Mouse (Mus musculus) neural tube, embryonic 13.5 days (tissue): Measurements from ENCODE around the gene Gfod1. TPM values are rescaled to one million over a fixed set of nuclear protein-coding genes. Genes with fewer than 3 reads are reported as not detected.
A peak's percentile ranks its signal among the peaks of the same experiment; 100 is the strongest.

Experiments used
- ATAC-seq: fragments of 200-750 bp; cut with Nextera tagmentation; 2 replicates; pipeline ENCODE4 v1.8.0; 2017; ENCODE audit warnings: low read depth, mild to moderate bottlenecking, moderate TSS enrichment, moderate library complexity
- H3K27ac ChIP-seq: fragments of 300-500 bp; sonication (generic); replicated peaks from 2 replicates; pipeline ENCODE4 v1.5.1; 2015; ENCODE audit warnings: moderate library complexity, mild to moderate bottlenecking, inconsistent platforms
- H3K27me3 ChIP-seq: fragments of 300-500 bp; sonication (generic); 2 replicates; pipeline ENCODE4 v1.6.1; 2015; ENCODE audit warnings: mild to moderate bottlenecking, inconsistent platforms
- H3K36me3 ChIP-seq: fragments of 300-500 bp; sonication (generic); 2 replicates; pipeline ENCODE4 v1.6.1; 2015; ENCODE audit warnings: mild to moderate bottlenecking, inconsistent platforms
- H3K4me1 ChIP-seq: fragments of 300-500 bp; sonication (generic); replicated peaks from 2 replicates; pipeline ENCODE4 v1.6.1; 2015; ENCODE audit warnings: inconsistent platforms
- H3K4me2 ChIP-seq: fragments of 300-500 bp; sonication (generic); 2 replicates; pipeline ENCODE4 v1.6.1; 2015; ENCODE audit warnings: inconsistent platforms, mild to moderate bottlenecking, moderate library complexity
- H3K4me3 ChIP-seq: fragments of 300-500 bp; sonication (generic); 2 replicates; pipeline ENCODE4 v1.5.1; 2015; ENCODE audit warnings: mild to moderate bottlenecking, inconsistent platforms
- H3K9ac ChIP-seq: fragments of 300-500 bp; sonication (generic); 2 replicates; pipeline ENCODE4 v1.6.1; 2015; ENCODE audit warnings: moderate library complexity, mild to moderate bottlenecking, inconsistent platforms
- H3K9me3 ChIP-seq: fragments of 300-500 bp; sonication (generic); 2 replicates; pipeline ENCODE4 v1.6.1; 2016; ENCODE audit warnings: inconsistent platforms
- WGBS: fragments of 180-500 bp; shearing (Covaris S2); methylation state at CpG from one replicate; pipeline ENCODE4 v1.1.7; 2015; 5-methylcytosine and 5-hydroxymethylcytosine counted together
- polyA plus RNA-seq: library from polyadenylated mRNA; unstranded; fragments of >200 nt; fragmentation: Nextera tagmentation; extraction: Ambion mirVana; gene quantifications from 2 replicates; pipeline ENCODE4 v1.2.1, GENCODE M21; 2015

Gene Gfod1
- polyA plus RNA-seq, 1 experiment from 2014 or later: 2.0 TPM

DNA sequence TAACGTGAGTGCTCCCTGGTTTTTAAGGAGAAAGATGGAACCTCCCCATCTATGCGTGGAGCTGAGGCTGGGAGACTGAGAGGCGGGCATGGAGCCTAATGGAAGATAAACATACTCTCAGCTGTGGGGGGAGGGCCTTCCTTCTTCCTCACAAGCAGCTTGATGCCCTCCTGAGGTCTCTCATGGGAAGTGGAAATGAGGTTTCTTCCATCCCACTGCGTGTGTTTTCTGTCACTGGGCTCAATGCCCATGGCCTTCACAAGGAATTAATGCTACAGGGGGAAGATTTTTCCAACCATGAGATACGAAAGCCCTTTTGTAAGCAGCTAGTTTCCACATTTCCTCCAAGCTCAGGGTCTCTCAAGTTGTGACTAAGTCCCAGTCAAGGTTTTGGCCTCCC, 100.3 kb downstream of the Gfod1 start:
- no peak overlapping the region for H3K4me2 ChIP-seq

DNA sequence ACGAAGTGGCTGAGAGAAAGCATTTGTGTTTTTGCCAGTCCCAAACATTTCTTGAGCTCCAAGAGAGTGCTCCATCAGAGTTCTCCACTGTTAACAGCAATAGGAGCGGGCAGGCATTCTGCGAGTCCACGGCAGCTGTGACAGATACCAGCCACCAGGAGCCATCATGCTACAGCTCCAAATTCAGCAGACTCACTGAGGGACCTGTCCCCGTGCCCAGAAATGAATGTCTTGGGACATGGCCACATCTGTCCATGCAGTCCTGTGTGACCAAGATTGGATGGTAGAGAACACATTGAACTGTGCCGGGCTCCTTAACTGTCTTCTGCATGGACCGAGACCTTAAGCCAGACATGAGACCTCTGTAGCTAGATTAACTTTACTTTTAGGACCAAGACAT, 100.7 kb downstream of the Gfod1 start:
- H3K27ac ChIP-seq: no peak overlapping the region
- H3K27me3 ChIP-seq: no peaks in the 10 kb centered on the region
- H3K4me2 ChIP-seq: no peak overlapping the region
- H3K36me3 ChIP-seq: peaks cover 9% of the 10 kb centered on the region
- H3K9me3 ChIP-seq: no peaks in the 10 kb centered on the region
- no peak for ATAC-seq
- no peak overlapping the region for H3K4me3 ChIP-seq
- H3K9ac ChIP-seq: no peak overlapping the region
- H3K4me1 ChIP-seq: no peaks in the 10 kb centered on the region
- 79% methylated on average over 7 of the region's 7 CpGs for WGBS

More for the DNA sequence above, 100.3 kb downstream of the Gfod1 start:
- no peak for ATAC-seq
- H3K4me3 ChIP-seq: no peak overlapping the region
- H3K27ac ChIP-seq: no peak overlapping the region; the same call in 1 of the 2 replicates
- no peak overlapping the region for H3K9ac ChIP-seq
- peaks cover 9% of the 10 kb centered on the region for H3K36me3 ChIP-seq
- no peaks in the 10 kb centered on the region for H3K27me3 ChIP-seq
- WGBS: 66% methylated on average over 5 of the region's 5 CpGs
- 0 out of 2 replicates have a peak, but pooled peaks cover 1% of the 10 kb centered on the region for H3K4me1 ChIP-seq
- H3K9me3 ChIP-seq: no peaks in the 10 kb centered on the region

DNA sequence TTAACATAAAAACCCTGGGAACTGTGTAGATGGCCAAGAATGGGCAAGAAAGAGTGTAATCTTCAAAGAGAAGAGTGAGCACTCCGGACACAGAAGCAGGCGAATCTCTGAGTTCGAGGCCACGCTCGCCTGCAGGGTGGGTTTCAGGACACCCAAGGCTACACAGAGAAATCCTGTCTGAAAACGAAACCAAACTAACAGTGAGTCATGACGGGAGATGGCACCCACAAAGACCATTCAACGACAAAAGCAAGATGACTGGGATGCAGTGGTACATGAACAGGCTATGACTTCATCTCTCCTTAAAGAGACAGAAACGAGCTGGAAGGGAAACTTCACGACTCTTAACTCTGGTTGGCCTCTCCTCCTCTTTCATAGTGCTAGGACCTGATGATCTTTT, 101.6 kb downstream of the Gfod1 start:
- H3K4me2 ChIP-seq: no peak overlapping the region
- no peaks in the 10 kb centered on the region for H3K4me1 ChIP-seq
- H3K9me3 ChIP-seq: no peaks in the 10 kb centered on the region
- H3K27ac ChIP-seq: no peak overlapping the region
- 90% methylated on average over 10 of the region's 10 CpGs for WGBS
- H3K9ac ChIP-seq: no peak overlapping the region
- no peaks in the 10 kb centered on the region for H3K27me3 ChIP-seq
- ATAC-seq: no peak
- H3K36me3 ChIP-seq: peaks cover 9% of the 10 kb centered on the region
- no peak overlapping the region for H3K4me3 ChIP-seq

DNA sequence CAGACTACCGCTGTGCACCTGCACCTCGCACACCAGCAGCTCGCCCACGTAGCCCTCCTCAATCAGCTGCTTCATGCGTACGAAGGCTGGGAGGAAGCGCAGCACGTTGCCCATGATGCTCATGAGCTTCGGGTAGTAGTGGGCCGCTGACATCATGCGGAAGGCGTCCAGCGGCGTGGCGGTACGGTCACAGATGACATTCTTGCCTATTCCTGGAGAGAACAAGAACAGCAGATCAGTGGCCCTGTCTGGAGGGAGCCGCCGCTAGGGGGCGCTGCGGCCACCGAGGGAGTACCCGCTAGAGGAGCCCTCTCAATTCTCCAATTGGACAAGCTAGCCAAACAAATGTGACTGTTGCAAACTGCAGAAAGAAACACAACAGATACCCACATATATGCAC, 102.9 kb downstream of the Gfod1 start:
- Histone ChIP-seq H3K4me1 (no peaks in the 10 kb centered on the region), H3K27me3 (no peaks in the 10 kb centered on the region), H3K27ac (no peak overlapping the region), H3K4me2 (no peak overlapping the region), H3K9ac (no peak overlapping the region), H3K4me3 (no peak overlapping the region), H3K9me3 (no peaks in the 10 kb centered on the region), H3K36me3 (peaks cover 9% of the 10 kb centered on the region)
- ATAC-seq: peak; percentile 28; the same call in 1 of the 2 replicates
- 44% methylated on average over 22 of the region's 22 CpGs for WGBS

DNA sequence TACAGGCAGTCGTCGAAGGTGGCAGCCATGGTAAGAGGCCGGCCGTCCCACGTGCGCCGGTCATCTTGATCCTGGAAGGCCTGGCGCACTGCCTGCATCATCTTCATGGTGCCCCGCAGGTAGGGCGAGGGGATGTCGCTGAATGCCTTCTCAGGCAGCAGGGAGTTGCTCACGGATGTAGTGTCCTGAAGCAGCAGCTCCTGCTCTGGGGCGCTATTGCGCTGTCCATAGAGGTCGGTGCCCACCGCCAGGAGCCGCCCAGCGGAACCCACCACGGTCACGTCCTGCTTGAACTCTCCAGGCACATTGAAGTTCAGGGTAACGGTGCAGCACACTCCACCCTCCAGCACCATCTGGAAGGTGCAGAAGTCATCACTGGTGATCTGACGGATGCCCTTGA, 103.5 kb downstream of the Gfod1 start:
- H3K27me3 ChIP-seq: no peaks in the 10 kb centered on the region
- no peak overlapping the region for H3K4me3 ChIP-seq
- H3K9me3 ChIP-seq: no peaks in the 10 kb centered on the region
- H3K4me2 ChIP-seq: no peak overlapping the region
- no peak overlapping the region for H3K27ac ChIP-seq
- ATAC-seq: peak; percentile 37; the same call in 1 of the 2 replicates
- no peaks in the 10 kb centered on the region for H3K4me1 ChIP-seq
- peaks cover 9% of the 10 kb centered on the region for H3K36me3 ChIP-seq
- 67% methylated on average over 22 of the region's 22 CpGs for WGBS
- H3K9ac ChIP-seq: no peak overlapping the region

DNA sequence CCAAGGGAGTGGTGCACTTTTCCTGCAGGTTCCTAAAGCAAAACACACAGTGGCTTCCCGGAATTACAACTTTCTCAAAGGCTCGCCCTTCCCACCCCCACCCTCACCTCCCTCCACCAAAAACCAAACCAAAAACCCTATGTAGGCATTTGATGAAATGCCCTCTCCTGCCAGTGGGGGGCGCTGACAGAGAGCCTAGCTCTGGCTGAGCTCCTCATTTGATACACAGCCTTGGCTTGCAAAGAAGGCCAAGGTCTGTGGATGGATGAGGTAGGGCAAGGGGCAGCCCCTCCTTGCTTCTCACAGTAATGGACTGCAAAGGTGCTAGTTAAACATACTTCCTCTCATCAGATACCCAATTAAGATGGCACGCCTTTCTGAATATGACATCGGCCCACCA, 104.2 kb downstream of the Gfod1 start:
- Histone ChIP-seq H3K27me3 (no peaks in the 10 kb centered on the region), H3K4me2 (no peak overlapping the region), H3K9me3 (no peaks in the 10 kb centered on the region), H3K4me1 (no peaks in the 10 kb centered on the region), H3K9ac (no peak overlapping the region), H3K27ac (no peak overlapping the region), H3K36me3 (peaks cover 9% of the 10 kb centered on the region), H3K4me3 (no peak overlapping the region)
- WGBS: 79% methylated on average over 5 of the region's 5 CpGs
- no peak for ATAC-seq

DNA sequence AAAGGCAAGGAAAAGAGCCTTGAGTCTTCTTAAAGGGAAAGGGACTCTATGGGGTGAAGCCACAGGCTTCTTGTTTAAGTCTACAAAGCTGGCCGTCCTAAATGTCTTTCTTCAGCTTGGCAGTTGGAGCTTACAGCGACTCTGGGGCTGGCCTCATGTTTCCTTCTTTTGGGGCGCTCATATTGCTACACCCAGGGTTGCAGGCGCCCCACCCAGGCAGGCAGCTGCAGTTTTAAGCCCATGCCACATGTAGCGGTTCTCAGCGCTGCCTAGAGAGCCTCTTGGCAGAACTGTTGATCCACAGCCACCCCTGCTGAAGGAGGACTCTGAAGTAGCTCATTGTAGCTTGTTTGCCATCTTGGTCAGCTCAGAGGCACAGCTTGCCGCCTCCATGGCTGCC, 104.7 kb downstream of the Gfod1 start:
- no peak for ATAC-seq

DNA sequence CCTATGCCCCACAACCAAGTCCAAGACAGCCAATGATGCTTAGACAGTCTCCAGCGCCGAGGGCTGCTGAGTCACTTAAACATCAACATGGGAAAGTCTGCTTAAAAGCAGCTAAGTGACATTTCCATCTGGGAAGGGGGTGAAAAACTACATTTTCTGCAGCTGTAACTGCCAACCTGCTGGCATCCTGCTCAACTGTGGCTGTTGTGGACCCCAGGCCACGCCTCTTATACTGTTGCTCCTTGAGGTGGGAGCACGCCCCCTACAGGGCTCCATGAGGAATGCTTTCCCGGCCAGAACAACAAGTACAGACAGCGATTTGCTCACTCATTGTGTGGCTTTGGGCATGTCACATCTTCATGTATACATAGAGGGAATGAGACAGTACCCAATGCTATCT, 106.8 kb downstream of the Gfod1 start:
- no peak overlapping the region for H3K9ac ChIP-seq
- no peaks in the 10 kb centered on the region for H3K9me3 ChIP-seq
- WGBS: 58% methylated on average over 6 of the region's 6 CpGs
- no peak for ATAC-seq
- no peak overlapping the region for H3K4me2 ChIP-seq
- no peak overlapping the region for H3K4me3 ChIP-seq
- no peaks in the 10 kb centered on the region for H3K27me3 ChIP-seq
- H3K36me3 ChIP-seq: peaks cover 9% of the 10 kb centered on the region
- no peak overlapping the region for H3K27ac ChIP-seq
- no peaks in the 10 kb centered on the region for H3K4me1 ChIP-seq

More for the DNA sequence above, 104.7 kb downstream of the Gfod1 start:
- Histone ChIP-seq H3K27me3 (no peaks in the 10 kb centered on the region), H3K27ac (no peak overlapping the region), H3K9me3 (no peaks in the 10 kb centered on the region), H3K4me2 (no peak overlapping the region), H3K4me1 (no peaks in the 10 kb centered on the region), H3K9ac (no peak overlapping the region), H3K4me3 (no peak overlapping the region), H3K36me3 (peaks cover 9% of the 10 kb centered on the region)
- 90% methylated on average over 7 of the region's 7 CpGs for WGBS

DNA sequence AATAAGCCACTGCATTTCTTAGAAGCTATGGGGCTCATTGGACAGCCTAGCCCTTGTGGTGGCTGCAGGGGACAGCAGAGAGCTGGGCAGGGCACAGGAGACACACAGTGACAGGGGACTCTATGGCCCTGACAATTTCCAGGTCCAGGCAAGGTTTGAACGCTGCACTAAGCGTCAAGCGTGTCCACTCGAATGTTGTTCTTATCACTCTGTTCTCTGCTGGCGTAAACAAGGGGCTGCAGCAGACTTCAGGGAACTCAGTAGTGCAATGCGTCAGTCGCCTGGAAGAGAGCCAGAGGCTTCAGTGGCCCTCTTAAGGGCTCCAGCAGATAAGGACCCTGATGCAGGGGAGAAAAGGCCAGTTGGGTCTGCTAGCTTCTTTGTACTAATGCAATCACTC, 108.0 kb downstream of the Gfod1 start:
- no peaks in the 10 kb centered on the region for H3K9me3 ChIP-seq
- no peak overlapping the region for H3K4me3 ChIP-seq
- H3K27me3 ChIP-seq: no peaks in the 10 kb centered on the region
- H3K4me1 ChIP-seq: peaks cover 5% of the 10 kb centered on the region; the same call in 1 of the 2 replicates
- H3K9ac ChIP-seq: no peak overlapping the region
- WGBS: 74% methylated on average over 7 of the region's 7 CpGs
- H3K4me2 ChIP-seq: no peak overlapping the region
- peaks cover 9% of the 10 kb centered on the region for H3K36me3 ChIP-seq
- no peak for ATAC-seq
- H3K27ac ChIP-seq: no peak overlapping the region

DNA sequence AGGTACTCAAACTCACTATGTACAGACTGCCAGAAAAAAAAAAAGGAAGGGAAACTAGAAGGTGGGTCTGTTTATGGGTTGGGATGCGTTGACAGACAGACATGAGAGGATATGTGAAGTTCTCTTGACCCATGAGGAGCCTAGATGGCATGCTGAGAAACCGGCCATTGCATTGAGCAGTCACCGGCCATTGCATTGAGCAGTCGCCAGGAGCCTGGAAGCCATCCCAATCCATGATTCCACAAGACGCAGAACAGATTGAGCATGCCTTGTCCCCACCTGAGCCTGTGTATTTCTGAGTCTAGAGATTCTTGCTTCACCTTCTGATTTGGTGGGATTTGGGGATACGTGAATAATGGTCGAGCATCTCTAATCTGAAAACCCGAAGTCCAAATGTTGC, 110.0 kb downstream of the Gfod1 start:
- Histone ChIP-seq H3K27ac (no peak overlapping the region), H3K4me2 (no peak overlapping the region), H3K27me3 (no peaks in the 10 kb centered on the region), H3K9me3 (no peaks in the 10 kb centered on the region), H3K4me1 (peaks cover 5% of the 10 kb centered on the region; the same call in 1 of the 2 replicates), H3K9ac (no peak overlapping the region), H3K4me3 (no peak overlapping the region), H3K36me3 (no peaks in the 10 kb centered on the region)
- 94% methylated on average over 8 of the region's 8 CpGs for WGBS
- no peak for ATAC-seq

DNA sequence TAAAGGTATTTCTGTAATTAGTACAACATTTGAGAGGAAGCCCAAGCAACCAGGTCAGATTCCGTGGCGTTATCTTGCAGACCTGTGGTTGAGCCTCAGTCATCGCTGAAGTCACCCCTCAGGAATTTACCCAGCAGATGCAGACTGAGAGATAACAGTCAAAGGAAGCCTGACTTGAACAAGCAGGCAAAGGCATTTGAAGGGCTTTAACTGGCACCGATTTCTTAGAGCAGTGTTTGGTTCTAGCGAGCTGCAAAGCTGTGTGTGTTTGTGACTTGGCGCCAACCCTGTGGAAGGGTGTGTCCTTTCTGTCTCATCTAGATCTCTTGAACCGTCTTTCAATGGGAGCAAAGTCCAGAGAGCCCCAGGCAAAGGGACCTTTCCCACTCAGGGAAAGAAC, 110.7 kb downstream of the Gfod1 start:
- ATAC-seq: no peak
- no peaks in the 10 kb centered on the region for H3K36me3 ChIP-seq
- no peak overlapping the region for H3K4me2 ChIP-seq
- H3K27ac ChIP-seq: no peak overlapping the region
- H3K4me1 ChIP-seq: peaks cover 5% of the 10 kb centered on the region; the same call in 1 of the 2 replicates
- no peaks in the 10 kb centered on the region for H3K27me3 ChIP-seq
- H3K4me3 ChIP-seq: no peak overlapping the region
- H3K9me3 ChIP-seq: no peaks in the 10 kb centered on the region
- H3K9ac ChIP-seq: no peak overlapping the region
- 80% methylated on average over 7 of the region's 7 CpGs for WGBS

DNA sequence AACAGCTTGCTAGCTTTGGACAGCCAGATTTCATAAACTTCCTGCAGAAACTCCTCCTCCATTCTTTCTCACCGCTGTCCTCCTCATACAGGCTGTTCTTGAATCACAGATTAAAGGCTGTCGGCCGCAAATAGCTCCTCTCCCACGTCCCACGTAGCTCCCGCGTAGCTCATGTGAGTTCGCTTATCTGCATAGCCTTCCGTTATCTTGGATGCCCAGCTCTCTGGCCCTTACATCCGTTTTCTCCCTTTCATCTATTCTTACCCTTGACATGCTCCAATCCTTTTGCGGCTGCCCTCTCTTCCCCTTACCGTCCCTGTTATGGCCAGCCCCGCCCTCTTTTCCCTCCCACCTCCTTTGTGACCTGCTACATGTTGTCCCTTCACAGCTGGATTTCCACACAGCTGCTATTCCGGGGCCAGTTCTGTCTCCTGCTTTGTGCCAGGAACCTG, 112.2 kb downstream of the Gfod1 start:
- peak overlapping the region; percentile 37 for H3K4me2 ChIP-seq
- no peak overlapping the region for H3K27ac ChIP-seq
- H3K9ac ChIP-seq: peak overlapping the region; percentile 42; the same call in 1 of the 2 replicates
- H3K27me3 ChIP-seq: no peaks in the 10 kb centered on the region
- WGBS: 6% methylated on average over 14 of the region's 14 CpGs
- H3K9me3 ChIP-seq: no peaks in the 10 kb centered on the region
- no peak for ATAC-seq
- H3K4me3 ChIP-seq: no peak overlapping the region
- H3K36me3 ChIP-seq: no peaks in the 10 kb centered on the region
- H3K4me1 ChIP-seq: peaks cover 5% of the 10 kb centered on the region; the same call in 1 of the 2 replicates

DNA sequence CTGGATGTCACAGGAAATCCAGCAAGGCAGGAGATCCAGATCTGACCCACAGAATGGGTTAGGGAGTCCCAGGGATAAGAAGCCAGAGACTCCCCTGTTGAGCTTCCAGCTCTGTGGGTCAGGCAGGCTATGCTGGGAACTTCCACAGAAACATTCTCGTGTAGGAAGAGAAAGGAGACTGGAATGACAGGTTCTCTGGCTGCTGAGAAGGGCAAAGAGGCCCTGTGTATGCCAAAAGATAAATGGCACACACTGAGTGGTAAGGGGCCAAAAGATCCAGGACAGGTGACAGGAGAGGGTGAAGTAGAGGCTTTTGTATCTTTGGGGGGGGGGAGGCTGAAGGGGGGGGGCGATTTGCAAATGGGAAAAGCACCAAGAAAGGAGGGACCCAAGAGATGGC, 112.7 kb downstream of the Gfod1 start:
- no peak for ATAC-seq
- Histone ChIP-seq H3K36me3 (no peaks in the 10 kb centered on the region), H3K4me3 (no peak overlapping the region), H3K4me1 (peaks cover 5% of the 10 kb centered on the region; the same call in 1 of the 2 replicates), H3K27ac (no peak overlapping the region), H3K27me3 (no peaks in the 10 kb centered on the region), H3K9ac (peak overlapping the region; percentile 42; the same call in 1 of the 2 replicates), H3K4me2 (peak overlapping the region; percentile 37; the same call in 1 of the 2 replicates), H3K9me3 (no peaks in the 10 kb centered on the region)
- 22% methylated on average over 2 of the region's 2 CpGs for WGBS
